Mouse (Mus musculus) MEL (cell line): ENCODE results near the gene Paqr4.

Experiments
- CTCF ChIP-seq, 3 experiments: IDR thresholded peaks in 2 of 3; conservative IDR thresholded peaks in 1 of 3; 2 replicates each; pipeline ENCODE4 v1.5.1; 2011 to 2012; ENCODE audit warnings: low read length in 3 of 3, low read depth in 2 of 3, mild to moderate bottlenecking in 2 of 3, improper control_type of control experiment in 1 of 3, inconsistent platforms in 1 of 3, mixed read lengths in 1 of 3, moderate library complexity in 1 of 3; ENCODE audit not compliant: control insufficient read depth in 1 of 3, insufficient read depth in 1 of 3, poor library complexity in 1 of 3, severe bottlenecking in 1 of 3
- MAX ChIP-seq: IDR thresholded peaks from 2 replicates; pipeline ENCODE4 v1.6.1; 2011; ENCODE audit warnings: low read length, improper control_type of control experiment
- POLR2A ChIP-seq, 2 experiments: IDR thresholded peaks; 2 replicates each; pipeline ENCODE4 v1.6.1; 2011 to 2012; ENCODE audit warnings: low read length in 2 of 2, mild to moderate bottlenecking in 2 of 2, control low read depth in 1 of 2, improper control_type of control experiment in 1 of 2, low read depth in 1 of 2, moderate library complexity in 1 of 2; ENCODE audit not compliant: control insufficient read depth in 1 of 2, insufficient read depth in 1 of 2, poor library complexity in 1 of 2
- RCOR1 ChIP-seq: IDR thresholded peaks from 2 replicates; pipeline ENCODE4 v1.6.1; 2012; ENCODE audit warnings: low read depth, mild to moderate bottlenecking, inconsistent platforms, low read length, improper control_type of control experiment
- TCF12 ChIP-seq: IDR thresholded peaks from 2 replicates; pipeline ENCODE4 v1.6.1; 2014; ENCODE audit warnings: low read depth, mild to moderate bottlenecking, inconsistent platforms, low read length, improper control_type of control experiment, moderate library complexity

GRCm38 (mm10) chr17:23785561-23786471, 45.1 kb upstream of the Paqr4 start, which contains the start of gene Flywch2:
- TF ChIP-seq RCOR1 (no peak), POLR2A (IDR thresholded peaks at IDR 0.05; ENCODE audit: control insufficient read depth in 1 of 2, insufficient read depth in 1 of 2, low read depth in 1 of 2, low read length in 2 of 2, poor library complexity in 1 of 2) (peak in 1 of 2 experiments; percentile 23; a peak in 1 of 4 replicates), MAX (no peak), TCF12 (no peak), CTCF (IDR thresholded peaks at IDR 0.05 in 2 of 3, conservative IDR thresholded peaks at IDR 0.05 in 1 of 3; ENCODE audit: control insufficient read depth in 1 of 3, insufficient read depth in 1 of 3, low read depth in 2 of 3, low read length in 3 of 3, poor library complexity in 1 of 3, severe bottlenecking in 1 of 3) (no peak)
